Mouse (Mus musculus): ENCODE results near the gene Ankrd34b. TPM values are rescaled to one million over a fixed set of nuclear protein-coding genes. Genes with fewer than 3 reads are reported as not detected.

Gene Ankrd34b
- polyA plus RNA-seq, 1 experiment from 2014 or later, result 1.9 TPM

- ATAC-seq (ENCODE audit: low read depth), result no peak
- Histone ChIP-seq H3K4me2 (no peak overlapping the region), H3K36me3 (peaks cover 14% of the 10 kb centered on the region), H3K27ac (replicated peaks) (no peak overlapping the region), H3K9ac (no peak overlapping the region), H3K4me3 (no peak overlapping the region), H3K27me3 (no peaks in the 10 kb centered on the region), H3K4me1 (replicated peaks) (no peaks in the 10 kb centered on the region), H3K9me3 (no peaks in the 10 kb centered on the region)
- 93% methylated on average over 10 of the region's 10 CpGs for WGBS
These were observed 13.0 kb downstream of the Ankrd34b start for GRCm38 (mm10) chr13:92438656-92439055.

- H3K4me1 ChIP-seq (replicated peaks), result no peaks in the 10 kb centered on the region
- H3K4me3 ChIP-seq, result no peak overlapping the region
- no peak overlapping the region for H3K4me2 ChIP-seq
- no peak for ATAC-seq (ENCODE audit: low read depth)
- peaks cover 14% of the 10 kb centered on the region for H3K36me3 ChIP-seq
- H3K9me3 ChIP-seq, result no peaks in the 10 kb centered on the region
- H3K27ac ChIP-seq (replicated peaks), result no peak overlapping the region
- no peaks in the 10 kb centered on the region for H3K27me3 ChIP-seq
- H3K9ac ChIP-seq, result no peak overlapping the region
- WGBS, result 80% methylated on average over 13 of the region's 13 CpGs
These were observed 14.6 kb downstream of the Ankrd34b start for GRCm38 (mm10) chr13:92440286-92440685.

- Histone ChIP-seq H3K27ac (replicated peaks) (no peak overlapping the region), H3K9ac (no peak overlapping the region), H3K36me3 (no peaks in the 10 kb centered on the region), H3K4me3 (no peak overlapping the region), H3K27me3 (no peaks in the 10 kb centered on the region), H3K4me2 (no peak overlapping the region), H3K4me1 (replicated peaks) (no peaks in the 10 kb centered on the region), H3K9me3 (no peaks in the 10 kb centered on the region)
- no peak for ATAC-seq (ENCODE audit: low read depth)
- 91% methylated on average over 7 of the region's 7 CpGs for WGBS
These were observed 21.2 kb downstream of the Ankrd34b start for GRCm38 (mm10) chr13:92446872-92447271.

GRCm38 (mm10) chr13:92464698-92465097 lies 39.0 kb downstream of the Ankrd34b start:
- Histone ChIP-seq H3K27ac (replicated peaks) (no peak overlapping the region), H3K4me1 (replicated peaks) (no peaks in the 10 kb centered on the region), H3K9me3 (no peaks in the 10 kb centered on the region), H3K27me3 (no peaks in the 10 kb centered on the region), H3K4me3 (no peak overlapping the region), H3K36me3 (peaks cover 23% of the 10 kb centered on the region), H3K9ac (no peak overlapping the region), H3K4me2 (no peak overlapping the region)
- 89% methylated on average over 3 of the region's 3 CpGs for WGBS
- no peak for ATAC-seq (ENCODE audit: low read depth)

- no peaks in the 10 kb centered on the region for H3K9me3 ChIP-seq
- 77% methylated on average over 9 of the region's 9 CpGs for WGBS
- ATAC-seq (ENCODE audit: low read depth), result no peak
- H3K4me2 ChIP-seq, result no peak overlapping the region
- no peak overlapping the region for H3K9ac ChIP-seq
- no peaks in the 10 kb centered on the region for H3K4me1 ChIP-seq (replicated peaks)
- H3K27me3 ChIP-seq, result no peaks in the 10 kb centered on the region
- H3K36me3 ChIP-seq, result peaks cover 23% of the 10 kb centered on the region
- no peak overlapping the region for H3K27ac ChIP-seq (replicated peaks)
- no peak overlapping the region for H3K4me3 ChIP-seq
These were observed 42.2 kb downstream of the Ankrd34b start for GRCm38 (mm10) chr13:92467891-92468290.

- ATAC-seq (ENCODE audit: low read depth), result no peak
- no peak overlapping the region for H3K9ac ChIP-seq
- no peaks in the 10 kb centered on the region for H3K9me3 ChIP-seq
- H3K27ac ChIP-seq (replicated peaks), result no peak overlapping the region
- no peaks in the 10 kb centered on the region for H3K27me3 ChIP-seq
- WGBS, result 73% methylated on average over 2 of the region's 2 CpGs
- H3K4me3 ChIP-seq, result no peak overlapping the region
- no peaks in the 10 kb centered on the region for H3K4me1 ChIP-seq (replicated peaks)
- peaks cover 29% of the 10 kb centered on the region for H3K36me3 ChIP-seq
- H3K4me2 ChIP-seq, result no peak overlapping the region
These were observed 43.7 kb downstream of the Ankrd34b start for GRCm38 (mm10) chr13:92469381-92469780.

- H3K9me3 ChIP-seq, result no peaks in the 10 kb centered on the region
- no peaks in the 10 kb centered on the region for H3K27me3 ChIP-seq
- no peak overlapping the region for H3K4me2 ChIP-seq
- no peaks in the 10 kb centered on the region for H3K4me1 ChIP-seq (replicated peaks)
- H3K4me3 ChIP-seq, result no peak overlapping the region
- no peak for ATAC-seq (ENCODE audit: low read depth)
- peaks cover 29% of the 10 kb centered on the region for H3K36me3 ChIP-seq
- WGBS, result 72% methylated on average over 2 of the region's 2 CpGs
- no peak overlapping the region for H3K27ac ChIP-seq (replicated peaks)
- no peak overlapping the region for H3K9ac ChIP-seq
These were observed 44.5 kb downstream of the Ankrd34b start for GRCm38 (mm10) chr13:92470151-92470550.

GRCm38 (mm10) chr13:92483348-92483747 lies 57.7 kb downstream of the Ankrd34b start:
- Histone ChIP-seq H3K27ac (replicated peaks) (0 out of 2 replicates have a peak overlapping the region, but pooled peaks have one; percentile 61), H3K9ac (peak overlapping the region; percentile 59; the same call in 1 of the 2 replicates), H3K27me3 (no peaks in the 10 kb centered on the region), H3K36me3 (0 out of 2 replicates have a peak, but pooled peaks cover 2% of the 10 kb centered on the region), H3K4me1 (replicated peaks) (no peaks in the 10 kb centered on the region), H3K9me3 (no peaks in the 10 kb centered on the region), H3K4me2 (peak overlapping the region; percentile 61), H3K4me3 (peak overlapping the region; percentile 45)
- WGBS, result 5% methylated on average over 3 of the region's 3 CpGs
- peak; percentile 82 for ATAC-seq (ENCODE audit: low read depth)

- Histone ChIP-seq H3K27me3 (no peaks in the 10 kb centered on the region), H3K4me2 (peak within 1 kb of the TSS; percentile 61), H3K36me3 (0 out of 2 replicates have a peak, but pooled peaks cover 4% of the 10 kb centered on the region), H3K4me1 (replicated peaks) (no peaks in the 10 kb centered on the region), H3K27ac (replicated peaks) (peak within 1 kb of the TSS; percentile 61), H3K9me3 (no peaks in the 10 kb centered on the region), H3K9ac (peak within 1 kb of the TSS; percentile 59), H3K4me3 (peak within 1 kb of the TSS; percentile 45)
- 6% methylated on average over 19 of the region's 19 CpGs for WGBS
- ATAC-seq (ENCODE audit: low read depth), result peak; percentile 100
These were observed 58.3 kb downstream of the Ankrd34b start, which contains the start of gene Fam151b for GRCm38 (mm10) chr13:92483852-92484463. Fam151b (minus strand) TSS chr13:92484015.

- H3K27me3 ChIP-seq, result no peaks in the 10 kb centered on the region
- no peaks in the 10 kb centered on the region for H3K4me1 ChIP-seq (replicated peaks)
- peaks cover 44% of the 10 kb centered on the region for H3K36me3 ChIP-seq
- no peak overlapping the region for H3K4me3 ChIP-seq
- 68% methylated on average over 4 of the region's 4 CpGs for WGBS
- H3K27ac ChIP-seq (replicated peaks), result no peak overlapping the region
- H3K9me3 ChIP-seq, result no peaks in the 10 kb centered on the region
- H3K9ac ChIP-seq, result no peak overlapping the region
- no peak overlapping the region for H3K4me2 ChIP-seq
- peak; percentile 36; the same call in 1 of the 2 replicates for ATAC-seq (ENCODE audit: low read depth)
These were observed 65.1 kb downstream of the Ankrd34b start for GRCm38 (mm10) chr13:92490817-92491216.
